Mouse (Mus musculus): ENCODE measurements around the gene Olfr1180.

GRCm38 (mm10) chr2:88406353-88406752 is 12.6 kb downstream of the Olfr1180 start, which contains the start of gene Olfr1179:
- TF ChIP-seq CTCF (IDR thresholded peaks at IDR 0.05; ENCODE audit: extremely low read depth, insufficient read length, insufficient replicate concordance, low read depth, low read length) (no peak), POLR2A (IDR thresholded peaks at IDR 0.05; ENCODE audit: low read depth, low read length) (no peak)

Data from small intestine, adult 2 months (tissue).